Mouse (Mus musculus) neural tube, embryonic 13.5 days (tissue): ENCODE measurements around the gene Cpb1. TPM values are rescaled to one million over a fixed set of nuclear protein-coding genes. Genes with fewer than 3 reads are reported as not detected.

Source experiments
- ATAC-seq: fragments of 200-750 bp; cut with Nextera tagmentation; 2 replicates; pipeline ENCODE4 v1.8.0; 2017; ENCODE audit warnings: low read depth, mild to moderate bottlenecking, moderate TSS enrichment, moderate library complexity
- H3K27ac ChIP-seq: fragments of 300-500 bp; sonication (generic); replicated peaks from 2 replicates; pipeline ENCODE4 v1.5.1; 2015; ENCODE audit warnings: moderate library complexity, mild to moderate bottlenecking, inconsistent platforms
- H3K27me3 ChIP-seq: fragments of 300-500 bp; sonication (generic); 2 replicates; pipeline ENCODE4 v1.6.1; 2015; ENCODE audit warnings: mild to moderate bottlenecking, inconsistent platforms
- H3K36me3 ChIP-seq: fragments of 300-500 bp; sonication (generic); 2 replicates; pipeline ENCODE4 v1.6.1; 2015; ENCODE audit warnings: mild to moderate bottlenecking, inconsistent platforms
- H3K4me1 ChIP-seq: fragments of 300-500 bp; sonication (generic); replicated peaks from 2 replicates; pipeline ENCODE4 v1.6.1; 2015; ENCODE audit warnings: inconsistent platforms
- H3K4me2 ChIP-seq: fragments of 300-500 bp; sonication (generic); 2 replicates; pipeline ENCODE4 v1.6.1; 2015; ENCODE audit warnings: inconsistent platforms, mild to moderate bottlenecking, moderate library complexity
- H3K4me3 ChIP-seq: fragments of 300-500 bp; sonication (generic); 2 replicates; pipeline ENCODE4 v1.5.1; 2015; ENCODE audit warnings: mild to moderate bottlenecking, inconsistent platforms
- H3K9ac ChIP-seq: fragments of 300-500 bp; sonication (generic); 2 replicates; pipeline ENCODE4 v1.6.1; 2015; ENCODE audit warnings: moderate library complexity, mild to moderate bottlenecking, inconsistent platforms
- H3K9me3 ChIP-seq: fragments of 300-500 bp; sonication (generic); 2 replicates; pipeline ENCODE4 v1.6.1; 2016; ENCODE audit warnings: inconsistent platforms
- WGBS: fragments of 180-500 bp; shearing (Covaris S2); methylation state at CpG from one replicate; pipeline ENCODE4 v1.1.7; 2015; 5-methylcytosine and 5-hydroxymethylcytosine counted together
- polyA plus RNA-seq: library from polyadenylated mRNA; unstranded; fragments of >200 nt; fragmentation: Nextera tagmentation; extraction: Ambion mirVana; gene quantifications from 2 replicates; pipeline ENCODE4 v1.2.1, GENCODE M21; 2015

The Cpb1 gene
- 0.28 and 0.29 TPM in 2 replicates for polyA plus RNA-seq

GRCm38 (mm10) chr3:20275633-20276032 lies at the start of gene Cpb1:
Cpb1 (minus strand) TSS chr3:20275733.
- H3K9me3 ChIP-seq: no peaks in the 10 kb centered on the region
- WGBS: 92% methylated on average over 3 of the region's 3 CpGs
- H3K27me3 ChIP-seq: no peaks in the 10 kb centered on the region
- H3K4me2 ChIP-seq: no peak within 1 kb of the TSS
- no peak within 1 kb of the TSS for H3K9ac ChIP-seq
- ATAC-seq: no peak
- H3K36me3 ChIP-seq: no peaks in the 10 kb centered on the region
- H3K4me1 ChIP-seq: no peaks in the 10 kb centered on the region
- no peak within 1 kb of the TSS for H3K4me3 ChIP-seq
- H3K27ac ChIP-seq: no peak within 1 kb of the TSS

- no peaks in the 10 kb centered on the region for H3K36me3 ChIP-seq
- no peak overlapping the region for H3K27ac ChIP-seq
- H3K9me3 ChIP-seq: no peaks in the 10 kb centered on the region
- no peak for ATAC-seq
- no peak overlapping the region for H3K4me2 ChIP-seq
- H3K4me1 ChIP-seq: no peaks in the 10 kb centered on the region
- H3K9ac ChIP-seq: no peak overlapping the region
- no peak overlapping the region for H3K4me3 ChIP-seq
- WGBS: 11% methylated on average over 1 of the region's 1 CpGs
- no peaks in the 10 kb centered on the region for H3K27me3 ChIP-seq
These were observed 41.7 kb upstream of the Cpb1 start for GRCm38 (mm10) chr3:20317233-20317632.

- ATAC-seq: no peak
- Histone ChIP-seq H3K4me2 (no peak overlapping the region), H3K4me3 (no peak overlapping the region), H3K4me1 (no peaks in the 10 kb centered on the region), H3K9me3 (no peaks in the 10 kb centered on the region), H3K27ac (no peak overlapping the region), H3K9ac (no peak overlapping the region), H3K36me3 (no peaks in the 10 kb centered on the region), H3K27me3 (no peaks in the 10 kb centered on the region)
- 87% methylated on average over 4 of the region's 4 CpGs for WGBS
These were observed 33.6 kb upstream of the Cpb1 start for GRCm38 (mm10) chr3:20309142-20309541.

- H3K4me2 ChIP-seq: no peak overlapping the region
- no peaks in the 10 kb centered on the region for H3K9me3 ChIP-seq
- H3K36me3 ChIP-seq: no peaks in the 10 kb centered on the region
- 88% methylated on average over 4 of the region's 4 CpGs for whole genome bisulfite sequencing
- no peak for ATAC-seq
- no peaks in the 10 kb centered on the region for H3K27me3 ChIP-seq
- H3K4me3 ChIP-seq: no peak overlapping the region
- H3K4me1 ChIP-seq: no peaks in the 10 kb centered on the region
- no peak overlapping the region for H3K9ac ChIP-seq
- no peak overlapping the region for H3K27ac ChIP-seq
These were observed 31.7 kb upstream of the Cpb1 start for GRCm38 (mm10) chr3:20307256-20307655.

GRCm38 (mm10) chr3:20304758-20305352 lies 29.3 kb upstream of the Cpb1 start:
- H3K9me3 ChIP-seq: no peaks in the 10 kb centered on the region
- no peak overlapping the region for H3K4me2 ChIP-seq
- no peaks in the 10 kb centered on the region for H3K4me1 ChIP-seq
- H3K27ac ChIP-seq: no peak overlapping the region
- H3K4me3 ChIP-seq: no peak overlapping the region
- ATAC-seq: no peak
- 63% methylated on average over 2 of the region's 2 CpGs for WGBS
- H3K27me3 ChIP-seq: no peaks in the 10 kb centered on the region
- H3K9ac ChIP-seq: no peak overlapping the region
- no peaks in the 10 kb centered on the region for H3K36me3 ChIP-seq

- Histone ChIP-seq H3K4me1 (no peaks in the 10 kb centered on the region), H3K27ac (no peak overlapping the region), H3K4me2 (no peak overlapping the region), H3K27me3 (no peaks in the 10 kb centered on the region), H3K9me3 (no peaks in the 10 kb centered on the region), H3K9ac (no peak overlapping the region), H3K4me3 (no peak overlapping the region), H3K36me3 (no peaks in the 10 kb centered on the region)
- 86% methylated on average over 3 of the region's 3 CpGs for WGBS
- no peak for ATAC-seq
These were observed 20.0 kb upstream of the Cpb1 start for GRCm38 (mm10) chr3:20295546-20295945.

GRCm38 (mm10) chr3:20294542-20295348 lies 19.2 kb upstream of the Cpb1 start:
- H3K27me3 ChIP-seq: no peaks in the 10 kb centered on the region
- 80% methylated on average over 9 of the region's 9 CpGs for WGBS
- ATAC-seq: no peak
- no peaks in the 10 kb centered on the region for H3K36me3 ChIP-seq
- no peaks in the 10 kb centered on the region for H3K9me3 ChIP-seq
- no peak overlapping the region for H3K4me2 ChIP-seq
- H3K4me1 ChIP-seq: no peaks in the 10 kb centered on the region
- H3K9ac ChIP-seq: no peak overlapping the region
- no peak overlapping the region for H3K4me3 ChIP-seq
- H3K27ac ChIP-seq: no peak overlapping the region

- Histone ChIP-seq H3K4me1 (no peaks in the 10 kb centered on the region), H3K4me2 (no peak overlapping the region), H3K36me3 (no peaks in the 10 kb centered on the region), H3K27me3 (no peaks in the 10 kb centered on the region), H3K9me3 (no peaks in the 10 kb centered on the region), H3K9ac (no peak overlapping the region), H3K4me3 (no peak overlapping the region), H3K27ac (no peak overlapping the region)
- no peak for ATAC-seq
These were observed 15.8 kb upstream of the Cpb1 start for GRCm38 (mm10) chr3:20291370-20291769.

GRCm38 (mm10) chr3:20288761-20289160 lies 13.2 kb upstream of the Cpb1 start:
- H3K9me3 ChIP-seq: no peaks in the 10 kb centered on the region
- no peaks in the 10 kb centered on the region for H3K36me3 ChIP-seq
- H3K4me1 ChIP-seq: no peaks in the 10 kb centered on the region
- ATAC-seq: no peak
- no peak overlapping the region for H3K4me3 ChIP-seq
- H3K4me2 ChIP-seq: no peak overlapping the region
- no peak overlapping the region for H3K9ac ChIP-seq
- H3K27ac ChIP-seq: no peak overlapping the region
- WGBS: 95% methylated on average over 2 of the region's 2 CpGs
- H3K27me3 ChIP-seq: no peaks in the 10 kb centered on the region

- H3K9me3 ChIP-seq: no peaks in the 10 kb centered on the region
- H3K27ac ChIP-seq: no peak overlapping the region
- no peaks in the 10 kb centered on the region for H3K4me1 ChIP-seq
- 66% methylated on average over 1 of the region's 1 CpGs for WGBS
- H3K9ac ChIP-seq: no peak overlapping the region
- no peaks in the 10 kb centered on the region for H3K27me3 ChIP-seq
- ATAC-seq: no peak
- no peak overlapping the region for H3K4me3 ChIP-seq
- no peak overlapping the region for H3K4me2 ChIP-seq
- no peaks in the 10 kb centered on the region for H3K36me3 ChIP-seq
These were observed 6.3 kb upstream of the Cpb1 start for GRCm38 (mm10) chr3:20281796-20282195.

- H3K4me1 ChIP-seq: no peaks in the 10 kb centered on the region
- H3K27ac ChIP-seq: no peak overlapping the region
- no peak for ATAC-seq
- H3K9me3 ChIP-seq: no peaks in the 10 kb centered on the region
- H3K4me3 ChIP-seq: no peak overlapping the region
- H3K27me3 ChIP-seq: no peaks in the 10 kb centered on the region
- no peaks in the 10 kb centered on the region for H3K36me3 ChIP-seq
- 57% methylated on average over 9 of the region's 9 CpGs for WGBS
- H3K9ac ChIP-seq: no peak overlapping the region
- H3K4me2 ChIP-seq: no peak overlapping the region
These were observed 20.7 kb downstream of the Cpb1 start for GRCm38 (mm10) chr3:20254566-20255479.

- WGBS: 98% methylated on average over 1 of the region's 1 CpGs
- Histone ChIP-seq H3K27me3 (no peaks in the 10 kb centered on the region), H3K27ac (no peak overlapping the region), H3K4me1 (no peaks in the 10 kb centered on the region), H3K36me3 (no peaks in the 10 kb centered on the region), H3K4me3 (no peak overlapping the region), H3K9ac (no peak overlapping the region), H3K9me3 (no peaks in the 10 kb centered on the region), H3K4me2 (no peak overlapping the region)
- ATAC-seq: no peak
These were observed 31.6 kb downstream of the Cpb1 start for GRCm38 (mm10) chr3:20243913-20244312.
